Mouse (Mus musculus) hindbrain, embryonic 15.5 days (tissue): ENCODE data around the gene Pgap1. TPM values are rescaled to one million over a fixed set of nuclear protein-coding genes. Genes with fewer than 3 reads are reported as not detected.

Experiments used
- ATAC-seq: fragments of 200-750 bp; cut with Nextera tagmentation; 2 replicates; pipeline ENCODE4 v1.8.0; 2017; ENCODE audit warnings: low read depth, moderate number of reproducible peaks, moderate TSS enrichment; ENCODE audit not compliant: low FRiP score
- H3K27ac ChIP-seq: fragments of 300-500 bp; sonication (generic); replicated peaks from 2 replicates; pipeline ENCODE4 v1.5.1; 2015; ENCODE audit warnings: mild to moderate bottlenecking, inconsistent platforms
- H3K27me3 ChIP-seq: fragments of 300-500 bp; sonication (generic); 2 replicates; pipeline ENCODE4 v1.6.1; 2015; ENCODE audit warnings: control low read depth, inconsistent platforms
- H3K36me3 ChIP-seq: fragments of 300-500 bp; sonication (generic); 2 replicates; pipeline ENCODE4 v1.6.1; 2015; ENCODE audit warnings: control low read depth, inconsistent platforms
- H3K4me1 ChIP-seq: fragments of 300-500 bp; sonication (generic); replicated peaks from 2 replicates; pipeline ENCODE4 v1.6.1; 2015; ENCODE audit warnings: control low read depth, inconsistent platforms
- H3K4me2 ChIP-seq: fragments of 300-500 bp; sonication (generic); 2 replicates; pipeline ENCODE4 v1.6.1; 2015; ENCODE audit warnings: moderate library complexity, mild to moderate bottlenecking, inconsistent platforms
- H3K4me3 ChIP-seq: fragments of 300-500 bp; sonication (generic); 2 replicates; pipeline ENCODE4 v1.5.1; 2015; ENCODE audit warnings: mild to moderate bottlenecking, inconsistent platforms
- H3K9ac ChIP-seq: fragments of 300-500 bp; sonication (generic); 2 replicates; pipeline ENCODE4 v1.6.1; 2015; ENCODE audit warnings: inconsistent platforms
- H3K9me3 ChIP-seq: fragments of 300-500 bp; sonication (generic); 2 replicates; pipeline ENCODE4 v1.6.1; 2016; ENCODE audit warnings: control low read depth, inconsistent platforms
- WGBS: fragments of 180-500 bp; shearing (Covaris S2); methylation state at CpG from one replicate; pipeline ENCODE4 v1.1.7; 2015; 5-methylcytosine and 5-hydroxymethylcytosine counted together
- polyA plus RNA-seq: library from polyadenylated mRNA; unstranded; fragments of >200 nt; fragmentation: Nextera tagmentation; extraction: Ambion mirVana; gene quantifications from 2 replicates; pipeline ENCODE4 v1.2.1, GENCODE M21; 2015

Pgap1 gene
- polyA plus RNA-seq, 1 experiment from 2014 or later, result 20.9 TPM

DNA sequence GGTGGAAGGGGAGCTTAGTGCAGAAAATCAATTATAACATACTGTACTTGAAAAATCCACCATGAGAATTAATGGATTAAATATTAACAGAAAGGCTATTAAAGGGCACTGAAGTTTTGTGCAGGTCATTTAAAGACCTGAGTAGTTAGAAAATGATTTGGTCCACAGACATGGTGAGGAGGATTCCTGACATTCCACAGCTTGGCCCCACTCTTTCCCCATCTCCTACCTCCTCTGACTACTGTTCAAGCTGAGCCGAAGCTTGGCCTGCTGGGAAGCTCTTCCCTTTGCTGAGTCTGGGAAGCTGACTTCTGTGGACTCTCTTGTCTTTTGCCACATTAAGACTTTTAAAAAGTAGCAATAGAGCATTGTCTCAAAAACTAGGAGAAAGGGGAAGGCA is 61.2 kb downstream of the Pgap1 start:
- no peak for ATAC-seq
- H3K36me3 ChIP-seq, result peaks cover 48% of the 10 kb centered on the region
- WGBS, result 90% methylated on average over 1 of the region's 1 CpGs
- H3K9me3 ChIP-seq, result no peaks in the 10 kb centered on the region
- H3K4me3 ChIP-seq, result no peak overlapping the region
- H3K27ac ChIP-seq, result no peak overlapping the region
- H3K4me2 ChIP-seq, result no peak overlapping the region
- no peaks in the 10 kb centered on the region for H3K4me1 ChIP-seq
- H3K27me3 ChIP-seq, result no peaks in the 10 kb centered on the region
- H3K9ac ChIP-seq, result no peak overlapping the region

DNA sequence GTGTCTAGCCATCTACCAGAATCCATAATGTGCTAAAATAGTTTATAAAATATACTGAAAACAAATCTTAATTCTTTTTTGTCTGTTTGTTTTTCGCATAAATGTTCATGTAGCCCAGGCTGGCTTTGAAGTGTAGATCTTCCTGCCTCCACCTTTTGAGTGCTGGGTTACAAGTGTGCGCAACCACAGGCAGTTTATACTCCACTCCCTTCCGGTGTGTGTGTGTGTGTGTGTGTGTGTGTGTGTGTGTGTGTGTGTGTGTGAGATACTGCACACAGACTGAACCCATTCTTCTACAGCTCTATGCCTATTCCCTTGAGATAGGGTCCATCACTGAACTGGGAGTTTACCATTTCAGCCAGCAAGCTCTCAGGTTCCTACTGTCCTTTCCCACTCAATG is 64.0 kb downstream of the Pgap1 start:
- H3K27me3 ChIP-seq, result no peaks in the 10 kb centered on the region
- peaks cover 55% of the 10 kb centered on the region for H3K36me3 ChIP-seq
- no peak overlapping the region for H3K4me3 ChIP-seq
- no peaks in the 10 kb centered on the region for H3K4me1 ChIP-seq
- H3K4me2 ChIP-seq, result no peak overlapping the region
- 97% methylated on average over 3 of the region's 3 CpGs for WGBS
- no peak overlapping the region for H3K27ac ChIP-seq
- no peak overlapping the region for H3K9ac ChIP-seq
- no peaks in the 10 kb centered on the region for H3K9me3 ChIP-seq
- ATAC-seq, result no peak

DNA sequence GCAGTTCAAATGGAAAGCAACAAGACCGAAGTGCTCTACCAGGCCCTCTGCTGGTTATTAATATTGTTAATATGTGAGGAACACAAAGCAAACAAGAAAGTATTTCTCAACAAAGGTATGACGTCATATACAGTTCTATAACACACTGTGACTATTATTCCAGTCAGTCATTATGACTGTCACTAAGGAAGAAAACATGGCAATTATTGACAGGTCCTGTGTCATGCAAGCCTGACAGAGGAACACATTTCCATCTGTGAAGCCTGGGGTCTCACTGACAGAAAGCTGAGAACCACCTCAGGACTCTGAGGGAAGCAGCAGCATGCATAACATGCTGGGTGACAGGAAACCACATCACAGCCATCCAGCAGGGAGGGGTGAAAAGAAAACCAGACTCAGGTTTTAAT is 65.0 kb downstream of the Pgap1 start:
- no peak for ATAC-seq
- Histone ChIP-seq H3K9me3 (no peaks in the 10 kb centered on the region), H3K4me3 (no peak overlapping the region), H3K9ac (no peak overlapping the region), H3K27ac (no peak overlapping the region), H3K4me2 (no peak overlapping the region), H3K36me3 (peaks cover 62% of the 10 kb centered on the region), H3K4me1 (no peaks in the 10 kb centered on the region), H3K27me3 (no peaks in the 10 kb centered on the region)
- WGBS, result 79% methylated on average over 2 of the region's 2 CpGs

DNA sequence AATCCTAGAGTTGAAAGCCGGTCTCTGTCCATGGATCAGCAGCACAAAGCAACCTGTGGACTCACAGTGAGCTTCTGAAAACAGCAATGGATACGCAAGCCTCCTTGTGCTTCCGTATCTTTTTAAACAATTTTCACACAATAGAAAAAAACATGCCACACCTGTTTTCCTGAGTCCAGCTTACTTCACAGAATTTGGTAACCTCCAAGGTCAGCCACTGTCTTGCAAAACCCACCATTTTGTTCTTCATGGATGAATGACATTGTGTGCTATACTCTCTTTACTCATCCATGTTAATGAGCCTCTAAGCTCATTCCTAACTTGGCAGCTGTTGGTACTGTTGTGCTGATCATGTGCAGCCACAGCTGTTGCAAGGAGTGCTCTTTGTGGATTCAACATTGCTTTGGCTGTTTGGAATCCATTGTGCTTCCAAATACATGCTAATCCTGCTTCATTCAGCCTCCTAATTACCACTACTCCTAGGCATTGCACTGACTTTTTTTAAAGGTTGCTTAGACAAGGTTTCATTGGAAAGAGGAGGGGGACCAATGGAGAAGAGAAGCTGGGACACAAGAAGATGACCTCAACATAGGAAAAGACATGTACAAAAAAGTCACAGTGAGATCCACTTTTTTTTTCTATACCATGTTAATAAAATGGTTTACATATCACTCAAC is 72.6 kb downstream of the Pgap1 start:
- ATAC-seq, result no peak
- no peaks in the 10 kb centered on the region for H3K4me1 ChIP-seq

DNA sequence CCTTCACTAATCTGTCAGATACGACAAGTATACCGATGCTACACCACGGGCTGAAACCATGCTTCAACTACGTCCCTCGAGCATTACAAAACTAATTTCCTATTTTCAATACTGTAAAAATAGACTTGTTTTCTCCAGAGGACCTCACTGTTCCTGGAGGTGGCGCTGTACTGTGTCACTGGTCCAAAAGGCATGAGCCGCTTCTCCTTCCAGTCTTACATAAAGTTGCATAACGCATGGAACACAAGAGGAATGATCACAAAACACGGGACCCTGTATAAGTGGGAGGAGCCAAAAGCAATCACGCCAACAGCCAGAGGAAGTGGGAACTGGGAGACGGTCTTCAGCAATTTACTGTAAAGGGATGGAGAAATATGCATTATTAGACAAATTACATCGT is 77.0 kb downstream of the Pgap1 start:
- Histone ChIP-seq H3K4me1 (no peaks in the 10 kb centered on the region), H3K4me2 (no peak overlapping the region), H3K4me3 (no peak overlapping the region), H3K9me3 (no peaks in the 10 kb centered on the region), H3K36me3 (peaks cover 51% of the 10 kb centered on the region), H3K9ac (no peak overlapping the region), H3K27ac (no peak overlapping the region), H3K27me3 (no peaks in the 10 kb centered on the region)
- WGBS, result 95% methylated on average over 12 of the region's 12 CpGs
- ATAC-seq, result no peak

More for the DNA sequence above, 72.6 kb downstream of the Pgap1 start:
- no peak overlapping the region for H3K27ac ChIP-seq
- H3K9ac ChIP-seq, result no peak overlapping the region
- H3K36me3 ChIP-seq, result peaks cover 64% of the 10 kb centered on the region
- 85% methylated on average over 3 of the region's 3 CpGs for WGBS
- no peaks in the 10 kb centered on the region for H3K27me3 ChIP-seq
- no peak overlapping the region for H3K4me3 ChIP-seq
- no peaks in the 10 kb centered on the region for H3K9me3 ChIP-seq
- no peak overlapping the region for H3K4me2 ChIP-seq

DNA sequence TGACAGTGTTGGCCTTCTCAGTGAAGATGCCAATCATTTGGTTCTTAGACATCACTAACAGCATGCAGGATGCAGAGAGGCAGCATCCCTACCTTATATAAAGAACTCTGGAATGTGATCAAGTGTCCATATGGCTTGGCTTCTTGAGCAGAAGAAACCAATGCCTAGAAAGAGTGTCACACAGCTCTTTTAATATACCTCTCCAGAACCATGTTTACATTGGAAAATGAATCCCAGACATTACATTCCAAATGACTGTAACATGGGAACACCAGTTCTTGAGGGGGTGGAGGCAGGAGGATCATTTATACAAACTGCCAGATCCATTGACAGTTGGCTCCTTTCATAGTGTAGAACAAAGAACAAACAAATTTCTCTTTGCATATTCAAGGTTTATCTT is 88.8 kb downstream of the Pgap1 start:
- Histone ChIP-seq H3K27me3 (no peaks in the 10 kb centered on the region), H3K9me3 (no peaks in the 10 kb centered on the region), H3K36me3 (no peaks in the 10 kb centered on the region), H3K4me1 (no peaks in the 10 kb centered on the region), H3K9ac (no peak overlapping the region), H3K4me2 (no peak overlapping the region), H3K27ac (no peak overlapping the region), H3K4me3 (no peak overlapping the region)
- ATAC-seq, result no peak

DNA sequence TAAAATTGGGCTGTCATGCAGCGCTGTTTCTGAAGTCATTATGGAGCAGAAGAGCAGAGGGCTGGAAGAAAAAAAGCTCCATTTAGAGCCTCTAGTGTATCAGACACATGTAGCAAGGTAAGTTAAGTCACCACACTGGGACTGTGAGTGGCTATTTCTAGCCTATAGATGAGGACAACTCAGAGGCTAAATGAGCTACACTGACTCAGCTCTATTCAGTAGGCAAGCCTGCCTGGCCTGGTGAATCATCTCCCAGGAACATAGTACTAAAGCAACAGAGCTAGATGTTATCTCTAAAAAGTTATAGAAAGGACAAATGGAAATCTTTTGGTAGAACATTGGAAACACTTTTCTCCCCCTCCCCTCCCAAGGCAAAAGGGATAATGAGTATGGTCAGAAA is 90.1 kb downstream of the Pgap1 start:
- no peak overlapping the region for H3K27ac ChIP-seq
- no peaks in the 10 kb centered on the region for H3K4me1 ChIP-seq
- H3K27me3 ChIP-seq, result no peaks in the 10 kb centered on the region
- no peak overlapping the region for H3K4me2 ChIP-seq
- no peak for ATAC-seq
- H3K36me3 ChIP-seq, result no peaks in the 10 kb centered on the region
- no peak overlapping the region for H3K9ac ChIP-seq
- no peaks in the 10 kb centered on the region for H3K9me3 ChIP-seq
- H3K4me3 ChIP-seq, result no peak overlapping the region
- 96% methylated on average over 1 of the region's 1 CpGs for WGBS

DNA sequence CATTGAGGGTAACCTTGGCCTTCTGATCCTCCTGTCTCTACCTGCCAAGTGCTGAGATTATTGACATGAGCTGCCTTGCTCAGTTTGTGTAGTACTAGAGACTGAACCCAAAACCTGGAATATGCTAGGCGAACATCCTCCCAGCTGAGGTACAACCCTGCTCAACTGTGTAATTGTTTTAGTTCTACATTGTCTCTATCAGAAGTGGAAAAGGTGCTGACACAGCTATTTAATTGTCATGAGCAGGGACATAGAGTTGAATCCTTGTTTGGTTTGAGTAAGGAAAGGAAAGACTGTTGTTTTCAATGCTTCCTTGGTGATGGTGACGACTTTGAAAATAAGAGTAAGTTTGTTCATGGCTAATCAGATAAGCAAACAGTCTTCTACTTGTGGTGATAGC is 105.4 kb downstream of the Pgap1 start:
- Histone ChIP-seq H3K27ac (no peak overlapping the region), H3K9ac (no peak overlapping the region), H3K36me3 (no peaks in the 10 kb centered on the region), H3K4me2 (no peak overlapping the region), H3K27me3 (no peaks in the 10 kb centered on the region), H3K9me3 (no peaks in the 10 kb centered on the region), H3K4me3 (no peak overlapping the region), H3K4me1 (no peaks in the 10 kb centered on the region)
- 87% methylated on average over 2 of the region's 2 CpGs for WGBS
- ATAC-seq, result no peak

DNA sequence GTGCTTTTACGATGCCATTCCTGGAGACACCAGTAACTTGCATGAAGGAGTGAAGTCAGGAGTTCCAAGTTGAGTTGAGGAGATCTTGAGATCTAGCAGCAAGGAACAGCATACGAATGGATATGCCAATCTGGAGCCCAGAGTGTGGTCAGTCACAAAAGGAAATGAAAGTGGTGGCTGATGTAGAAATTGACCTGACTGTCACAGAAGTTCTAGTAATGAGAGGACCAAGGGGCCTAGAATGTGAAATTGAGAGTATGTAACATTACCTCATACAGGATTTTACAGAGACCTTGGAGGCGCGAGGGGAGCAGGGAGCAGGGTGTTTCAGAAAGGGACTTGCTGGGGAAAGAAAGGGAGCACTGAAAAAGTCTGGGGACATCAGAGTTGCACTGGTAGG is 108.7 kb downstream of the Pgap1 start:
- no peaks in the 10 kb centered on the region for H3K27me3 ChIP-seq
- no peak for ATAC-seq
- no peak overlapping the region for H3K9ac ChIP-seq
- H3K36me3 ChIP-seq, result no peaks in the 10 kb centered on the region
- 84% methylated on average over 4 of the region's 4 CpGs for WGBS
- no peaks in the 10 kb centered on the region for H3K9me3 ChIP-seq
- H3K4me3 ChIP-seq, result no peak overlapping the region
- no peaks in the 10 kb centered on the region for H3K4me1 ChIP-seq
- H3K4me2 ChIP-seq, result no peak overlapping the region
- H3K27ac ChIP-seq, result no peak overlapping the region

DNA sequence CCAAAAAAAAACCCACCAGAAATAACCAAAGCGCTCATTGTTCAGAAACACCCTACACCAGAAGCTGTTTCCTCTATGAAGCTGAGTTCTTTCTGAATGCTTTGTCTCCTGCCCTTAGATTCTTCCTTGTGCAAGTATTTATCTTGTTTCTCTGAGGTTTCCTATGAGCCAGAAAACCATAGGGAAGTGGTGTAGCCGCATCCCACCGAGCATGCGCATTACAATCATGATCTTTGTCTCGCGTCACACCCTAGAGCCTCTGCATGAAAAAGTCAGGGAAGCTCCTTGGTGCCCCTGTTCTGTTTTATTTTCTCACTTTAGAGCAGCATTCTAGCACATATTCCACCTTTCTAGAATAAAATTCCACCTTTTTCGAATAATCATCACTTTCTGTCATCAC is 113.8 kb downstream of the Pgap1 start:
- no peaks in the 10 kb centered on the region for H3K9me3 ChIP-seq
- H3K36me3 ChIP-seq, result no peaks in the 10 kb centered on the region
- H3K9ac ChIP-seq, result no peak overlapping the region
- H3K4me3 ChIP-seq, result no peak overlapping the region
- ATAC-seq, result no peak
- H3K27me3 ChIP-seq, result no peaks in the 10 kb centered on the region
- H3K27ac ChIP-seq, result no peak overlapping the region
- H3K4me1 ChIP-seq, result peaks cover 3% of the 10 kb centered on the region; the same call in 1 of the 2 replicates
- WGBS, result 58% methylated on average over 7 of the region's 7 CpGs
- H3K4me2 ChIP-seq, result no peak overlapping the region

DNA sequence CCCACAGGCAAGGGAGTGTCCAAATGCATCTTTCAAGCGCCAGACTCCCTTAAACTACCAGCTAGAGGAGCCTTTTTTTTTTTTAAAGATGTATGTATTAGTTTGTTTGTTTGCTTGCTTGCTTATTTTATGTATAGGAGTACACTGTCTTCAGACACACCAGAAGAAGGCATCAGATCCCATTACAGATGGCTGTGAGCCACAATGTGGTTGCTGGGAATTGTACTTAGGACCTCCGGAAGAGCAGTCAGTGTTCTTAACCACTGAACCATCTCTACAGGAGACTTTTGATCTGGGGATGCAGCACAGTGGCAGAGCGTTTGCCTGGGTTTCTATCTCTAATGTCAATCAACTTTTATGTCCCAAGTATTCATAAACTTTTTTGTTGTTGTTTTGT is 118.4 kb downstream of the Pgap1 start:
- H3K4me1 ChIP-seq, result peaks cover 27% of the 10 kb centered on the region
- no peaks in the 10 kb centered on the region for H3K9me3 ChIP-seq
- peak overlapping the region; percentile 91 for H3K4me2 ChIP-seq
- no peaks in the 10 kb centered on the region for H3K27me3 ChIP-seq
- H3K36me3 ChIP-seq, result no peaks in the 10 kb centered on the region
- H3K9ac ChIP-seq, result peak overlapping the region; percentile 73; the same call in 1 of the 2 replicates
- peak; percentile 60 for ATAC-seq
- H3K4me3 ChIP-seq, result peak overlapping the region; percentile 87
- 50% methylated on average over 3 of the region's 3 CpGs for WGBS
- no peak overlapping the region for H3K27ac ChIP-seq

DNA sequence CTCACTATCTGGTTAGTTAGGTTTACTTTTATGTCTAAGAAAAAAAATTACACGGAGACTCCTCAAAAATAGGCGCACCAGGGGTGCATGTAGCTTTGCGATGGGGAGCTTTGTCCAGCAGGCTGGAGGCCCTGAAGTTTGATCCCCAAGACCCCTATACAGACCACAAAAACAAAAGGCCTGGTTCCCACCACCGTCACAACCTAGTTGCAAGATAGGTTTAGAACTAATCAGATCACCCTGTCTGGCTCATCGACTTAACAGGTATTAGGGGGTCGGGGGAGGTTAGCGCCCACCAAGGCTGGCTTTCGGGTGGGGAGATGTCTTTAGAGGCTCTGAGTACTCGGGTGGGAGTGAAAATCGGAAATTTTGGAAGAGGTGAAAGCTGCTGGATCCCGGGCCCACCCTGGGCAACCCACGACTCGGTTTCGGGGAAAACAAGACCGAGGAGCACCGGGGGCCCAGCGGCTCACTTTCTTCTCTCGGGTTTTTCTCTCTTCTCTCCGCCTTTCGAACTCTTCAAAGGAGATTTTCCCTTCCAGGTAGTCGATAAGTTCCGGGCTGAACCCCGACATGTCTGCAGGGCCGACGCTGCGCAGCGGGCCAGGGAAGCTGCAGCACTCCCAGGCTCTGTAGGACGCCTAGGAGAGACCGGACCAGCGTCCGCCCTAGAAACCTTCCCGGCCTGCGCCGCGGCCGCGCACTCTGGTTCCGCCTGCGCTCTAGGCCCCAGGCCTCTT is 119.0 kb downstream of the Pgap1 start, which contains the start of gene Gtf3c3:
Gene Gtf3c3 (minus strand): TSS at position 632 of the 740 bp plus-strand sequence.
- Histone ChIP-seq H3K27ac (0 out of 2 replicates have a peak within 1 kb of the TSS, but pooled peaks have one; percentile 49), H3K9me3 (no peaks in the 10 kb centered on the region)

More for the DNA sequence above, 119.0 kb downstream of the Pgap1 start, which contains the start of gene Gtf3c3:
- Histone ChIP-seq H3K27me3 (no peaks in the 10 kb centered on the region), H3K9ac (peak within 1 kb of the TSS; percentile 73), H3K4me1 (peaks cover 27% of the 10 kb centered on the region), H3K4me3 (peak within 1 kb of the TSS; percentile 87), H3K4me2 (peak within 1 kb of the TSS; percentile 91), H3K36me3 (peaks cover 2% of the 10 kb centered on the region; the same call in 1 of the 2 replicates)
- WGBS, result 3% methylated on average over 39 of the region's 39 CpGs
- peak; percentile 99 for ATAC-seq
